Mouse (Mus musculus): ENCODE measurements around the gene Lpcat3.
"Not testable (repeated sequence)": the region's sequence is repeated elsewhere in the genome, so short reads cannot be mapped to it uniquely, and the experiment has no call there.

Lpcat3 gene

DNA sequence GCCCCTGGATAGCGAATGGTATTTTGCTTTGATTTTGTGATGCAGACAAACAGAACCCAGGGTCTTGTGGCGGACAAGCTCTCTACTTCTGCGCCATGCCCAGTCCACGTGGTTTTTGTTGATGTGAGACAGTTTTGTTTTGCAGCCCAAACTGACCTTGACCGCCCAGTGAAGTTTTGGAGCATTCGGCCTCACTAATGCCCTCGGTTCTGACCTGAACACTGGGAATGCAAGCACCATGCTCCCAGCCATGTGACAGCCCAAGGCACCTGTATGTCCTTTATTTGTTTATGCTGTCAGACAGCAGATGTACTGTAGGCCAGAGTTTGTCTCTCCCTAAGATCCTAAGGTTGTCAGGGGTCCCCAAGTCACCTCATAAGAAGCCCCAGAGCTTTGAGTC lies 11.8 kb downstream of the Lpcat3 start:
- intact Hi-C loops (cut with DNase I), result no loop called here

DNA sequence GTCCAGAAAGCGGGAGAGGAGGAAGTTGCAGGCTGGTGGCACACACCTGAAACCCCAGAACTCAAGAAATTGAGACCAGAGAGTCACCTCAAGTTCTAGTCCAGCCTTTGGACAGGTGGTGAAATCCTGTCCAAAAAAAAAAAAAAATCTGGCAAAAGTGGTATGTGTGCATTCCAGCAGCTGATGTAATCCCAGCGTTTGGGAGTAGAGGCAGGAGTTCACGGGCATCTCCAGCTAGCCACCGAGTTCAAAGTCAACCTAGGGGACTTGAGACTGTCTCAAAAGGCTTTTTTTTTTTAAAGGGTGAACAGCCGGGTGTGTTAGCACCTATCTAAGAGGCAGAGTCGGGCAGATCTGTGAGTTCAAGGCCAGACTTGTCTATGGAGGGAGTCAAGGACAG lies 13.3 kb downstream of the Lpcat3 start:
- intact Hi-C loops (cut with DNase I), result no loop called here

DNA sequence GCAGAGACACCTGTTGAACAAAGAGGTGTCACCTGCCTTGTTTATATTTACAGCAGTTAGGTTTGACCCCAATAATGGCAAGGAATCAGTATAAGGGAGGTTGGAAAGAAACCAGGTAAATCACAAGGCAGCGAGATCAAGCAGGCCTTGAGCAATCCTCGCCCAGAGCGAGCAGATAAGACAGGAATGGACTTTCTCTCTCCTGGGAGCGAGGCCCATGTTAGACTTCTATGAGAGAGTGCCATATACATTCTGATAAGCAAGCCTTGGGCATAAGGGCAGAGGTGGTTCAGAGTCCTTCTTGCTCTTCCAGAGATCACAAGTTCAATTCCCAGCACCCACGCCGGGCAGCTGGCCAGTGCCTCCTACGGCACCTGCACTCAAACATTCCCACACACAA lies 15.9 kb downstream of the Lpcat3 start:
- intact Hi-C loops (cut with DNase I), result no loop called here

GRCm38 (mm10) chr6:124679486-124679885 lies 16.7 kb downstream of the Lpcat3 start:
- intact Hi-C loops (cut with DNase I), result no loop called here

DNA sequence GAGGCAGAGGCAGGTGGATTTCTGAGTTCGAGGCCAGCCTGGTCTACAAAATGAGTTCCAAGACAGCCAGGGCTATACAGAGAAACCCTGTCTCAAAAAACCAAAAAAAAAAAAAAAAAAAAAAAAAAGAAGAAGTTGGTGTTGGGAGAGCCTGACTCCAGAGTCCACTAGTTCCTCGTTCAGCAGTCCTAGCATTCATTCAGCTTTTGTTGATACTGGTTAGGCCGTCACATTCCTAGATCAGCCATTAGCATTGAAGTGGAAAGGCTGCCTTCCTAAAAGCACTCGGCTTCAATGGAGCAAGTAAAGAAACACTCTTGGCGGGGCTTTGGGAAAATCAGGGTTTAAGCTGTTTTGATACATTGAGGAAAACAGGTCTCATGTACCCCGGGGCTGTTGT lies 19.5 kb downstream of the Lpcat3 start:
- intact Hi-C loops (cut with DNase I), result not testable (repeated sequence)

GRCm38 (mm10) chr6:124683591-124684417 lies 21.0 kb downstream of the Lpcat3 start:
- intact Hi-C loops (cut with DNase I), result no loop called here

- intact Hi-C loops (cut with DNase I), result loop anchor here (5.0 kb wide), 1 partner anchor 43 kb away; no protein-coding TSS in a partner anchor
These were observed 23.0 kb downstream of the Lpcat3 start for GRCm38 (mm10) chr6:124685606-124686386.

DNA sequence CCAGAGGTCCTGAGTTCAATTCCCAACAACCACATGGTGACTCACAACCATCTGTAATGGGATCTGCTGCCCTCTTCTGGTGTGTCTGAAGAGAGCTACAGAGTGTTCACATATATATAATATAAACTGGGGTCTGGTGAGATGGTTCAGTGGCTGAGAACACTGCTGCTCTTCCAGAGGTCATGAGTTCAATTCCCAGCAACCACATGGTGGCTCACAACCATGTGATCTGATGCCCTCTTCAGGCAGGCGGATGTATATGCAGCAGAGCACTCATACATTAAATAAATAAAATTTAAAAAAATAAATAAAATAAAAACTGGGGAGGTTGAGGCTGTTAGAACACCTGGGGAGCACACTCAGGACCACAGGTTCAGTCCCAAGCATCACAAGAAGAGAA lies 23.8 kb downstream of the Lpcat3 start:
- intact Hi-C loops (cut with DNase I), result loop anchor here (5.0 kb wide), 1 partner anchor 44 kb away; no protein-coding TSS in a partner anchor

GRCm38 (mm10) chr6:124688151-124688758 lies 25.4 kb downstream of the Lpcat3 start:
- intact Hi-C loops (cut with DNase I), result loop anchor here (5.0 kb wide), 1 partner anchor 46 kb away; no protein-coding TSS in a partner anchor

- intact Hi-C loops (cut with DNase I), result loop anchor here (5.0 kb wide), 1 partner anchor 47 kb away; no protein-coding TSS in a partner anchor
These were observed 26.2 kb downstream of the Lpcat3 start for GRCm38 (mm10) chr6:124689011-124689410.

DNA sequence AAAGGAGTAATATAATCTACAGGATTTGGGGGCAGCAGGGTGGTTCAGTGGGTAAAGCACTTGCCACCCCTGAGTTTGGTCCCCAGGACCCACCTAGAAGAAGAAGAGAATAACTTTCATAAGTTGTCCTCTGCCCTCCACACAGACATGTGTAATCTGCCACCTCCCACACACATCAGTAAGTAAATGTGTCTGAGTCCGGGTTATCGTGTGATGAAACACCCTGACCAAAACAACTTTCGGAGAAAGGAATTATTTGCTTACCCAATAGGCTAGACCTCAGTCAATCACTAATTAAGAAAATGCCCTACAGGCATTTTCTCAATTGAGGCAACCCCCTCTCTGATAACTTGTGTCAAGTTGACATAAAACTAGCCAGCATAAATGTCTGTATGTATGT lies 27.7 kb downstream of the Lpcat3 start:
- intact Hi-C loops (cut with DNase I), result no loop called here

DNA sequence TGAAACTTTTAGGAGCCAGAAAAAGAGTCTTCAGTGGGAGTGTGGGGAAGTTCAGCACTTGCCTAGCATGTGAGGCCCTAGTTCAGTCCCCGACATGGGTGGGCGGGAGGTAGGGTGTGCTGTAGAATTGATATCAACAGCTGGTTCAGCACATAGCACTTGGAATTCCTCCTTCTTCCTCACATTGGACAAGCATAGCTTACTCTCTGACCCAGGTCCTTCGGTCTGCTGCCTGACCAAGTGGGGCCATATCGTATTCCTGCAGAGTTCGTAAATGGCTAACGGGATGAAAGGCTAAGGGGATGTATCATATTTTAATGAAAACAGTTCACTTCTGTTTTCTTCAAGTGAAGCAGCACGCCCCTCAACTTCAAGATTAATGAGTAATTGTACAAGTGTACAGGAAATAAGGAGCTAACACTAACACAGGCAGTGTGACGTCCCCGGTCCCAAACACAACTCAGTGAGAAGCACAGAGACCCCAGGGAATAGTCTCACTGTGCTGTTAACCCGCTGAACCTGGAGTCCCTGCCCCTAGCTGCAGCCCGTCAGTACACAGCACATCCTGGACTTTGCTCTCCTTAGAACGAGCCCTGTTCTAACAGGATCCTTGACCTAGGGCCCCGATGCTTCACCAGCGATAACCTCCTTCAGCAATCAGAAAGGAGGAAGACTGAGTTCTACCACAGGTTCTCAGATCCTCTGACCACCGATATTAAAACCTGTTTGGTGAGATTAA lies 30.6 kb downstream of the Lpcat3 start:
- intact Hi-C loops (cut with DNase I), result no loop called here

DNA sequence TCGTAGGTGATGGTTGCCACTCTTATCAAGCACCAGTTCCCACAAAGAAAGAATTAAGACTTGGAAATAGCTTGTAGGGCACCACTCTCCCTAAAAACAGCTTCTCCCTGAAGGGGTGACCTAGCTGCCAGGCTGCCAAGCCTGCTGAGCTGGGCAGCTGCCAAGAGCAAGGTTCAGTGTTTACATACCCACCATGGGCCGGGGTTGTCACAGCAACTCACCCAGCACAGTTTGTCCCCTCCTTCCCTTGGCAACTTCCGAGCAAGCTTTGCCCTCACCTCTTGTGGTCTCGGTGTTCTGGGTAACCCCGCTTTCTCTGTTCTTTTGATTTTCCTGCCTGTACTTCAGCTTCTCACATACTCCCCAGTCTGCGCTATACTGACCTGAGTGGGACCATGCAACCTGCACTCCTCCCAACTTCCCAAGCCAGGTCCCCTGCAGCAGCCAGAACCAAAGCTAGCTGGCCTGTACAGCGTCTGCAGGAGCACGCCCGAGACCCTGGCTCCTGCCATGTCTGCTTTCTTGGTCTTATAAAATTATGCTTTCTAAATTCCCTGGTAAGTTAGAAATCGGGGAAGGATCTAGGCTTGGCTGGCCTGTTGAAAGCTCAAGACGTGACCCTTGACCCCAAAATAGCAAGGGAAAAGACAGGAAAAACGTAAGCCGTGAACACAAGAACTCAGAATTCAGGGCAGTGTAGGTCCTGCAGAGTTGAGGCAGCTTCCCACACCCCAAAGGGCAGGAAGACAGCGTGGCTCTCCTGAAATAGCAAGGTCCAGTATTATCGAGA lies 31.5 kb downstream of the Lpcat3 start:
- intact Hi-C loops (cut with DNase I), result no loop called here

GRCm38 (mm10) chr6:124696441-124697150 lies 33.8 kb downstream of the Lpcat3 start:
- intact Hi-C loops (cut with DNase I), result no loop called here

- intact Hi-C loops (cut with DNase I), result no loop called here
These were observed 35.9 kb downstream of the Lpcat3 start for GRCm38 (mm10) chr6:124698751-124699150.

DNA sequence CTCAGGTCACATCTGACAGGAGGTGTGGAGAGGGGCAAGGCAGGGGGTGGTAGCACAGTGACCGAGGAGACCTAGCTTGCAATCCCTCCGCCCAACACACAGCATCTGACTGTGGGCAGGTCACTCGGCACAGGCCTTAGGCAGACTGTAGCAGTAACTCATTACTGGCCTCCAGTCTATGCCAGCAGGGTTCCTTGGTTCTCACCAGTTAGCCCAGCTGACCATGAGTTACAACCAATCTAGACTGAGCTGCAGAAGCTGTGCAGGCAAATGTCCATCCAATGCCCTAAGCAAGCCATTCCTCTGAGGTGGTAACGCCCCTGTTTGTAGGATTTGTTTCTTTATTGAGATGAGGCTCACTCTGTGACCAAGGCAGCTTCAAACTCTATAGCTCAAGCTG lies 36.5 kb downstream of the Lpcat3 start:
- intact Hi-C loops (cut with DNase I), result no loop called here

- intact Hi-C loops (cut with DNase I), result loop anchor here (5.0 kb wide), 1 partner anchor 38 kb away; the partner anchor contains the start of gene Lpcat3
These were observed 37.3 kb downstream of the Lpcat3 start for GRCm38 (mm10) chr6:124699962-124700610.

DNA sequence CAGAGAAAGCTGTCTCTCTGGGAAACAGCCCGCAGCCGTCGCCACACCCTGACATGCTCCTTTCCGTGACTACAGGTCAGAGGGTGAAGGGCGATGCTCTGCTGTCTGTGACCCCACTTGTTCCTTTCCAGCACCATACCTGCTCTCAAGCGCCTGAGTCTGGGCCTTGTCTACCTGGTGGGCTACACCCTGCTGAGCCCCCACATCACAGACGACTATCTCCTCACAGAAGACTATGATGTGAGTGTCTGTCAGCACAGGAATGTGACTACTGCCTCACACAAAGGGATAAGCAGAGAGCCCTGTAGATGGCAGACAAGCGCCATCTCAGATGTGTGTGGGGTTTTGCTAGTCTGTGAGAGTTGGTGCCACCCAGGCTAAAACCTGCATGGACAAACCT lies 38.5 kb downstream of the Lpcat3 start:
- intact Hi-C loops (cut with DNase I), result loop anchor here (5.0 kb wide), 1 partner anchor 39 kb away; the partner anchor contains the start of gene Lpcat3

All from adrenal gland (tissue).